Mouse (Mus musculus) olfactory bulb, adult 2 months (tissue): Measurements from ENCODE around the gene 2700097O09Rik.
"Not testable (repeated sequence)": the region's sequence is repeated elsewhere in the genome, so short reads cannot be mapped to it uniquely, and the experiment has no call there.

Experiments
- CTCF ChIP-seq: fragments of 200-500 bp; IDR thresholded peaks from 2 replicates; pipeline ENCODE4 v1.5.1; 2012; ENCODE audit warnings: low read depth, mild to moderate bottlenecking, low read length, moderate library complexity; ENCODE audit not compliant: insufficient read depth
- POLR2A ChIP-seq: fragments of 200-500 bp; IDR thresholded peaks from 2 replicates; pipeline ENCODE4 v1.6.1; 2012; ENCODE audit warnings: mild to moderate bottlenecking, low read depth, low read length, moderate library complexity; ENCODE audit not compliant: insufficient read depth

GRCm38 (mm10) chr12:55079726-55080600 is at the start of gene 2700097O09Rik, which contains the start of gene Srp54a:
- not testable (repeated sequence) for TF ChIP-seq CTCF, POLR2A
